Mouse (Mus musculus): ENCODE data around the gene Itpr3.

GRCm38 (mm10) chr17:27159169-27159568 lies 102.1 kb downstream of the Itpr3 start:
- TF ChIP-seq CTCF (IDR thresholded peaks at IDR 0.05; ENCODE audit: extremely low read depth, insufficient read depth, low read length) (no peak), POLR2A (IDR thresholded peaks at IDR 0.05; ENCODE audit: extremely low read depth, insufficient read depth, low read length) (no peak)

Data from cortical plate, adult 2 months (tissue).